Mouse (Mus musculus): ENCODE data around the gene Rgp1. TPM values are rescaled to one million over a fixed set of nuclear protein-coding genes. Genes with fewer than 3 reads are reported as not detected.
"Not testable (repeated sequence)": the region's sequence is repeated elsewhere in the genome, so short reads cannot be mapped to it uniquely, and the experiment has no call there.

Rgp1 gene
- 17.4 and 18.0 TPM in 2 replicates for polyA plus RNA-seq (2016; fragmentation: Nextera tagmentation; extraction: Ambion mirVana)

- Histone ChIP-seq H3K27ac (peak within 1 kb of the TSS; percentile 90), H3K4me2 (peak within 1 kb of the TSS; percentile 90), H3K4me1 (peaks cover 49% of the 10 kb centered on the region), H3K36me3 (peaks cover 47% of the 10 kb centered on the region), H3K9ac (peak within 1 kb of the TSS; percentile 86), H3K9me3 (replicated peaks) (no peaks in the 10 kb centered on the region), H3K4me3 (peak within 1 kb of the TSS; percentile 76), H3K27me3 (replicated peaks) (no peaks in the 10 kb centered on the region)
- ATAC-seq = peak; percentile 98
- under 1% methylated on average over 76 of the region's 76 CpGs for WGBS (ENCODE audit: insufficient replicate concordance)
These were observed at the start of gene Rgp1, which contains the start of gene Gba2 for GRCm38 (mm10) chr4:43578376-43579204. Rgp1 (plus strand) TSS chr4:43578715. Gba2 (minus strand) TSS chr4:43578873.

- no peak for ATAC-seq
- WGBS (ENCODE audit: insufficient replicate concordance) = 50% methylated on average over 8 of the region's 8 CpGs
- H3K9me3 ChIP-seq (replicated peaks) = no peaks in the 10 kb centered on the region
- H3K27me3 ChIP-seq (replicated peaks) = peaks cover 23% of the 10 kb centered on the region
- no peak overlapping the region for H3K4me2 ChIP-seq
- H3K4me1 ChIP-seq = peaks cover 7% of the 10 kb centered on the region
- H3K36me3 ChIP-seq = peaks cover 45% of the 10 kb centered on the region
- no peak overlapping the region for H3K27ac ChIP-seq
- H3K4me3 ChIP-seq = no peak overlapping the region
- no peak overlapping the region for H3K9ac ChIP-seq
These were observed 48.4 kb upstream of the Rgp1 start for GRCm38 (mm10) chr4:43530081-43530501.

GRCm38 (mm10) chr4:43530581-43530980, 47.9 kb upstream of the Rgp1 start:
- H3K36me3 ChIP-seq = peaks cover 49% of the 10 kb centered on the region

GRCm38 (mm10) chr4:43533270-43533669, 45.2 kb upstream of the Rgp1 start:
- no peaks in the 10 kb centered on the region for H3K9me3 ChIP-seq (replicated peaks)
- no peak for ATAC-seq
- H3K4me1 ChIP-seq = peaks cover 7% of the 10 kb centered on the region

More at GRCm38 (mm10) chr4:43530581-43530980, 47.9 kb upstream of the Rgp1 start:
- ATAC-seq = no peak
- Histone ChIP-seq H3K9ac (no peak overlapping the region), H3K4me1 (peaks cover 7% of the 10 kb centered on the region), H3K27me3 (replicated peaks) (peaks cover 18% of the 10 kb centered on the region), H3K4me2 (no peak overlapping the region), H3K4me3 (no peak overlapping the region), H3K9me3 (replicated peaks) (no peaks in the 10 kb centered on the region), H3K27ac (no peak overlapping the region)
- WGBS (ENCODE audit: insufficient replicate concordance) = 21% methylated on average over 7 of the region's 7 CpGs

GRCm38 (mm10) chr4:43535628-43536027, 42.9 kb upstream of the Rgp1 start:
- Histone ChIP-seq H3K9me3 (replicated peaks) (no peaks in the 10 kb centered on the region), H3K27me3 (replicated peaks) (no peaks in the 10 kb centered on the region), H3K4me1 (no peaks in the 10 kb centered on the region), H3K4me3 (no peak overlapping the region), H3K36me3 (peaks cover 100% of the 10 kb centered on the region), H3K27ac (no peak overlapping the region), H3K9ac (no peak overlapping the region), H3K4me2 (no peak overlapping the region)
- 97% methylated on average over 8 of the region's 8 CpGs for WGBS (ENCODE audit: insufficient replicate concordance)
- no peak for ATAC-seq

More at GRCm38 (mm10) chr4:43533270-43533669, 45.2 kb upstream of the Rgp1 start:
- peaks cover 76% of the 10 kb centered on the region for H3K36me3 ChIP-seq
- H3K4me2 ChIP-seq = no peak overlapping the region
- no peak overlapping the region for H3K27ac ChIP-seq
- no peak overlapping the region for H3K9ac ChIP-seq
- 79% methylated on average over 9 of the region's 9 CpGs for WGBS (ENCODE audit: insufficient replicate concordance)
- no peaks in the 10 kb centered on the region for H3K27me3 ChIP-seq (replicated peaks)
- no peak overlapping the region for H3K4me3 ChIP-seq

- 91% methylated on average over 9 of the region's 9 CpGs for WGBS (ENCODE audit: insufficient replicate concordance)
- Histone ChIP-seq H3K4me1 (no peaks in the 10 kb centered on the region), H3K9me3 (replicated peaks) (no peaks in the 10 kb centered on the region), H3K4me3 (no peak overlapping the region), H3K9ac (no peak overlapping the region), H3K36me3 (peaks cover 100% of the 10 kb centered on the region), H3K27me3 (replicated peaks) (no peaks in the 10 kb centered on the region), H3K4me2 (no peak overlapping the region), H3K27ac (no peak overlapping the region)
- ATAC-seq = no peak
These were observed 42.5 kb upstream of the Rgp1 start for GRCm38 (mm10) chr4:43536031-43536430.

- Histone ChIP-seq H3K27me3 (replicated peaks) (no peaks in the 10 kb centered on the region), H3K27ac (no peak overlapping the region), H3K4me2 (no peak overlapping the region), H3K4me3 (no peak overlapping the region), H3K9me3 (replicated peaks) (no peaks in the 10 kb centered on the region), H3K9ac (no peak overlapping the region), H3K36me3 (peaks cover 100% of the 10 kb centered on the region), H3K4me1 (no peaks in the 10 kb centered on the region)
- WGBS (ENCODE audit: insufficient replicate concordance) = 77% methylated on average over 3 of the region's 3 CpGs
- no peak for ATAC-seq
These were observed 36.5 kb upstream of the Rgp1 start for GRCm38 (mm10) chr4:43542044-43542443.

- no peak for ATAC-seq
- no peak overlapping the region for H3K27ac ChIP-seq
- H3K4me2 ChIP-seq = no peak overlapping the region
- no peaks in the 10 kb centered on the region for H3K9me3 ChIP-seq (replicated peaks)
- H3K9ac ChIP-seq = no peak overlapping the region
- WGBS (ENCODE audit: insufficient replicate concordance) = 87% methylated on average over 12 of the region's 12 CpGs
- no peaks in the 10 kb centered on the region for H3K4me1 ChIP-seq
- no peaks in the 10 kb centered on the region for H3K27me3 ChIP-seq (replicated peaks)
- peaks cover 100% of the 10 kb centered on the region for H3K36me3 ChIP-seq
- no peak overlapping the region for H3K4me3 ChIP-seq
These were observed 32.0 kb upstream of the Rgp1 start for GRCm38 (mm10) chr4:43546375-43547047.

GRCm38 (mm10) chr4:43547160-43547559, 31.4 kb upstream of the Rgp1 start:
- Histone ChIP-seq H3K9me3 (replicated peaks) (peaks cover 2% of the 10 kb centered on the region), H3K27ac (no peak overlapping the region), H3K9ac (no peak overlapping the region), H3K4me2 (no peak overlapping the region), H3K36me3 (peaks cover 100% of the 10 kb centered on the region), H3K4me1 (no peaks in the 10 kb centered on the region), H3K4me3 (no peak overlapping the region), H3K27me3 (replicated peaks) (no peaks in the 10 kb centered on the region)
- WGBS (ENCODE audit: insufficient replicate concordance) = 88% methylated on average over 8 of the region's 8 CpGs
- no peak for ATAC-seq

GRCm38 (mm10) chr4:43549055-43549454, 29.5 kb upstream of the Rgp1 start:
- Histone ChIP-seq H3K27ac (no peak overlapping the region), H3K27me3 (replicated peaks) (no peaks in the 10 kb centered on the region), H3K9me3 (replicated peaks) (peaks cover 10% of the 10 kb centered on the region), H3K4me2 (no peak overlapping the region), H3K4me1 (no peaks in the 10 kb centered on the region), H3K9ac (no peak overlapping the region), H3K4me3 (no peak overlapping the region), H3K36me3 (peaks cover 100% of the 10 kb centered on the region)
- ATAC-seq = no peak
- WGBS (ENCODE audit: insufficient replicate concordance) = 90% methylated on average over 12 of the region's 12 CpGs

GRCm38 (mm10) chr4:43551854-43552253, 26.7 kb upstream of the Rgp1 start:
- H3K27ac ChIP-seq; H3K27me3 ChIP-seq (replicated peaks); H3K4me2 ChIP-seq; ATAC-seq; H3K9ac ChIP-seq; H3K4me3 ChIP-seq; H3K4me1 ChIP-seq: not testable (repeated sequence)
- Histone ChIP-seq H3K36me3 (peaks cover 100% of the 10 kb centered on the region), H3K9me3 (replicated peaks) (peaks cover 10% of the 10 kb centered on the region)
- 83% methylated on average over 6 of the region's 6 CpGs for WGBS (ENCODE audit: insufficient replicate concordance)

- H3K9ac ChIP-seq = no peak overlapping the region
- no peak overlapping the region for H3K4me3 ChIP-seq
- no peak overlapping the region for H3K27ac ChIP-seq
- no peaks in the 10 kb centered on the region for H3K27me3 ChIP-seq (replicated peaks)
- H3K36me3 ChIP-seq = peaks cover 100% of the 10 kb centered on the region
- H3K4me2 ChIP-seq = no peak overlapping the region
- H3K4me1 ChIP-seq = peaks cover 12% of the 10 kb centered on the region
- ATAC-seq = no peak
- 92% methylated on average over 5 of the region's 5 CpGs for WGBS (ENCODE audit: insufficient replicate concordance)
- peaks cover 10% of the 10 kb centered on the region for H3K9me3 ChIP-seq (replicated peaks)
These were observed 26.1 kb upstream of the Rgp1 start for GRCm38 (mm10) chr4:43552437-43552836.
